Mouse (Mus musculus) liver, embryonic 11.5 days (tissue): ENCODE results near the gene Gria3. TPM values are rescaled to one million over a fixed set of nuclear protein-coding genes. Genes with fewer than 3 reads are reported as not detected.

Experiments
- ATAC-seq: fragments of 200-750 bp; cut with Nextera tagmentation; replicated peaks from 2 replicates; pipeline ENCODE4 v1.8.0; 2017; ENCODE audit warnings: moderate number of reproducible peaks, mild to moderate bottlenecking, moderate TSS enrichment, moderate library complexity; ENCODE audit not compliant: low FRiP score
- DNase-seq: peaks from one replicate; pipeline ENCODE4 v3.0.0-alpha.2; 2017; ENCODE audit warnings: low spot score
- H3K27ac ChIP-seq: fragments of 300-500 bp; sonication (generic); 2 replicates; pipeline ENCODE4 v1.5.1; 2014; ENCODE audit warnings: mild to moderate bottlenecking, low read depth, low read length, control low read depth
- H3K27me3 ChIP-seq: fragments of 300-500 bp; sonication (generic); replicated peaks from 2 replicates; pipeline ENCODE4 v1.6.1; 2014; ENCODE audit warnings: low read length, mixed read lengths; ENCODE audit not compliant: control insufficient read depth, insufficient read depth
- H3K36me3 ChIP-seq: fragments of 300-500 bp; sonication (generic); 2 replicates; pipeline ENCODE4 v1.6.1; 2014; ENCODE audit warnings: mild to moderate bottlenecking, low read length, moderate library complexity, mixed read lengths; ENCODE audit not compliant: control insufficient read depth, insufficient read depth
- H3K4me1 ChIP-seq: fragments of 300-500 bp; sonication (generic); replicated peaks from 2 replicates; pipeline ENCODE4 v1.6.1; 2014; ENCODE audit warnings: low read length, mixed read lengths; ENCODE audit not compliant: control insufficient read depth, insufficient read depth
- H3K4me2 ChIP-seq: fragments of 300-500 bp; sonication (generic); 2 replicates; pipeline ENCODE4 v1.6.1; 2014; ENCODE audit warnings: mild to moderate bottlenecking, control low read depth, moderate library complexity
- H3K4me3 ChIP-seq: fragments of 300-500 bp; sonication (generic); 2 replicates; pipeline ENCODE4 v1.5.1; 2014; ENCODE audit warnings: low read depth, low read length, control low read depth
- H3K9ac ChIP-seq: fragments of 300-500 bp; sonication (generic); 2 replicates; pipeline ENCODE4 v1.6.1; 2014; ENCODE audit warnings: low read depth, low read length, control low read depth
- H3K9me3 ChIP-seq: fragments of 300-500 bp; sonication (generic); 2 replicates; pipeline ENCODE4 v1.6.1; 2016; ENCODE audit warnings: low read length, inconsistent platforms, mixed read lengths; ENCODE audit not compliant: control insufficient read depth
- WGBS: fragments of 180-500 bp; shearing (Covaris S2); extraction: QIAGEN DNeasy Blood & Tissue Kit; methylation state at CpG from one replicate; pipeline ENCODE4 v1.1.7; 2014; 5-methylcytosine and 5-hydroxymethylcytosine counted together
- polyA plus RNA-seq: library from polyadenylated mRNA; unstranded; fragments of >200 nt; fragmentation: Nextera tagmentation; extraction: Ambion mirVana; gene quantifications from 2 replicates; pipeline ENCODE4 v1.2.1, GENCODE M21; 2014

The Gria3 gene
- polyA plus RNA-seq, 1 experiment from 2014 or later = 4.0 TPM

DNA sequence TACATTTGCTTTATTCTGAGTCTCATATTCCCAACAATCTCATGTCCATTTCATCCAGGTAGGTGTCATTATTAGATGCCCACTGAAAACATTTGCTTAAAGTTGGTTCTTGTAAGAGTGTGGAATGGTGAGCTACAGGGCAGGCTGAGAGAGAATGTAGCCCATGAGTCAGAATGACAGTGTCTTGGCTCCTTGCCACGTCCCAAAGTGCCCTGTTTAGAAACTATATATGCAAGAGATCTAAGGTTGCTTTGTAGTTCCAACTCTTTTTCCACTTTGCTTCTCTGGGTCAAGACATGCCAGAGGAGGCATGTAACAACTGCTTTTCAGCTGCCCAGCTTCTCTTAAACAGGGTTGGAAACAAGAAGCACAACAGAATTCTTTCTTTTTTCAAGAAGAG lies 9.1 kb downstream of the Gria3 start:
- no peaks in the 10 kb centered on the region for H3K4me1 ChIP-seq
- H3K9ac ChIP-seq = no peak overlapping the region
- H3K9me3 ChIP-seq = no peaks in the 10 kb centered on the region
- no peak for DNase-seq
- no peaks in the 10 kb centered on the region for H3K36me3 ChIP-seq
- WGBS = 55% methylated on average over 1 of the region's 1 CpGs
- H3K4me2 ChIP-seq = no peak overlapping the region
- no peak for ATAC-seq
- no peak overlapping the region for H3K4me3 ChIP-seq
- no peaks in the 10 kb centered on the region for H3K27me3 ChIP-seq
- H3K27ac ChIP-seq = no peak overlapping the region

DNA sequence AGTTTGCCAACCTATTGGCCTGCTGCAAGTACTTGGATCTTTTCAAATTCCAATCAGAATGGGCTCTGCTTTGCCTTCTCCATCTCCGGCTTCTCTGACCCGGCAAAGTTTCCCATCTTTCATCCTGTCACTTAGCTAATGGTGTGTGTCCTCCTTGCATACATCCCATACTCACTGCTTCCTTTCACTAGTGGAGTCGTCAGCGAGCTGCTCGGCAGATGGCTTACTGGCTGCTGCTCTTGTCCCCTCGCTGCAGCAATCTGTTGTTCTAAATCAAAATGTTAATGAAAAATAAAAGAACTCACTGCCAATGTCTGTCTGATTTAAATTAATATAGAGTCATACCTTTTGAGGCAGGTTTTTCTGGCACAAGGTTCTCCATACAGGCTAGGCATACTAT lies 25.0 kb downstream of the Gria3 start:
- Histone ChIP-seq H3K4me1 (no peaks in the 10 kb centered on the region), H3K36me3 (no peaks in the 10 kb centered on the region), H3K27me3 (no peaks in the 10 kb centered on the region), H3K4me3 (no peak overlapping the region), H3K27ac (no peak overlapping the region), H3K4me2 (no peak overlapping the region), H3K9ac (no peak overlapping the region), H3K9me3 (no peaks in the 10 kb centered on the region)
- ATAC-seq (no peak), DNase-seq (no peak)
- WGBS = 77% methylated on average over 6 of the region's 6 CpGs

DNA sequence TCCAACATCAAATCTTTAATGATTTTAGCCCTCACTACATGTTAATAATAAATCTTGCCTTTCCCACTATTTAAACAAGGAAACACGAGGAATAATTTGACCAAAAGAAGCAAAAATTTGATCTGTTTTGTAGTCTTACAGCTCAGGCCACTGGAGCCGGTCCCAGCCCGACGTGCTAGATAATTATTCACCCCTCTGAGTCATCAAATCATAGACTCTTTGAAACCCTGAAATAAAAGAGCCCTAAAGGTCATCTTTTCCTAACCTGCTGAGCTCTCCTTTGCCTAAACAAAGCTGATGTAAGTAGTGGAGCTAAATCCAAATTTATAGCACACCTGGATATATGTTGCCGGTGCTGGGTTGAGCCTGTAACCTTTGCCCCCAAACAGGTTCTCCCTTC lies 27.4 kb downstream of the Gria3 start:
- DNase-seq (no peak), ATAC-seq (no peak)
- Histone ChIP-seq H3K9ac (no peak overlapping the region), H3K4me2 (no peak overlapping the region), H3K27me3 (no peaks in the 10 kb centered on the region), H3K4me1 (no peaks in the 10 kb centered on the region), H3K4me3 (no peak overlapping the region), H3K9me3 (no peaks in the 10 kb centered on the region), H3K27ac (no peak overlapping the region), H3K36me3 (no peaks in the 10 kb centered on the region)
- 72% methylated on average over 5 of the region's 5 CpGs for WGBS

DNA sequence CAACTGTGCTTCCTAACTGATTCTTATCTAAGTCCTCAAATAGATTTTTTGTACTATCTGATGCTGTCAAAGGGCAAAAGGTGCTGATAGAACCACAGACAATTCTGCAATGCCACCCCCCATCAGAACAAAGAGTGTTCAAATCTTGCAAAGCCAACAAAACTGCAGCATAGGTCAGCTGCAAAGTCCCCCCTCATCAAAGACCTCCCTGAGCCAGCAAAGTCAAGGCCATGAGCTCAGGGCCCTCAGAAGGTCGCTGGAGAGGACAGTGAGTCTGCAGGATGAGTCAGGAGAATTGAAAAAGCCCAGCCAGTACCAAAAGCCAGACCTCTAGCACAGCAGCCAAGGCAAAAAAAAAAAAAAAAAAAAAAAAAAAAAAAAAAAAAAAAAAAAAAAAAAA lies 34.9 kb downstream of the Gria3 start:
- Histone ChIP-seq H3K9me3 (no peaks in the 10 kb centered on the region), H3K27me3 (no peaks in the 10 kb centered on the region), H3K9ac (no peak overlapping the region), H3K4me1 (no peaks in the 10 kb centered on the region), H3K4me3 (no peak overlapping the region), H3K27ac (no peak overlapping the region), H3K4me2 (no peak overlapping the region), H3K36me3 (no peaks in the 10 kb centered on the region)
- ATAC-seq (no peak), DNase-seq (no peak)
- WGBS = 23% methylated on average over 1 of the region's 1 CpGs

DNA sequence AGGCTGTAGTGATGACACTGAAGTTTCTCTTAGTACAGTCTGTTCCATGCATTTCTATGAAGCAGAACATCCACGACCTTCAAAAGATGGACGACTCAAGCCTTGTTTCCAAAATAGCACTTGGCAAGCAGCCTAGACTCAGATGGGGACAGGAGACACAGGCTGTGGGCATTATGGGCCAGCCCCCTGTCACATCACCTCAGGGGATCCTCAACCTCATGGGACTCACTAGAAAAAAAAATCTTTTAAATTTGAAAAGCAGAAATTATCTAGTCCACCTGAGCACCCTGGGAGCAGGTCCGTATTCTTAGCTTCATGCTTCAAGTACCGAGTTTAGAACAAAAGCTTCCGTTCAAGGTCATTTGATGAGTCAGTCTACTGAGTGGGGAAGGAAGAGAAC lies 38.2 kb downstream of the Gria3 start:
- DNase-seq (no peak), ATAC-seq (no peak)
- H3K9ac ChIP-seq = no peak overlapping the region
- WGBS = 85% methylated on average over 5 of the region's 5 CpGs
- H3K27me3 ChIP-seq = no peaks in the 10 kb centered on the region
- no peaks in the 10 kb centered on the region for H3K4me1 ChIP-seq
- H3K36me3 ChIP-seq = no peaks in the 10 kb centered on the region
- no peak overlapping the region for H3K4me2 ChIP-seq
- H3K4me3 ChIP-seq = no peak overlapping the region
- H3K27ac ChIP-seq = no peak overlapping the region
- no peaks in the 10 kb centered on the region for H3K9me3 ChIP-seq

DNA sequence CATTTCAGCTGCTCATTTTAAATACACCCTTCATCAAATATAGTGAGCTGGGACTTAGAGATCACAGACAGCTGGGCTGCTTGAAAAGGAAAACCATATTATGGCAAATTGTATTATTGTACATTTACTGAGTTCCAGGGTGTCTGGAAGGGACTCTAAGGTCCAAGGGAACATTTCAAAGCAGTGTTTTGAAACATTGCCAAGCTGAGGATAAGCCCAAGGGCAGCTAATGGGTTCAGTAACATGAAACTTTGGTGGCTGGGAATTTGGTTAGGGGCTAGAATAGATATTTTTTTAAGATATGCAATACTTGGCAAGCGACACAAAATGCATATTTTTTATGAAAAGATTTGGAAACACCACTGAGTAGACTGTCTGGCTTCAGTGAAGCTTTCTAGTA lies 48.2 kb downstream of the Gria3 start:
- Histone ChIP-seq H3K9ac (no peak overlapping the region), H3K27me3 (no peaks in the 10 kb centered on the region), H3K27ac (no peak overlapping the region), H3K4me3 (no peak overlapping the region), H3K4me1 (no peaks in the 10 kb centered on the region), H3K9me3 (no peaks in the 10 kb centered on the region), H3K36me3 (no peaks in the 10 kb centered on the region), H3K4me2 (no peak overlapping the region)
- 63% methylated on average over 1 of the region's 1 CpGs for WGBS
- ATAC-seq (no peak), DNase-seq (no peak)

DNA sequence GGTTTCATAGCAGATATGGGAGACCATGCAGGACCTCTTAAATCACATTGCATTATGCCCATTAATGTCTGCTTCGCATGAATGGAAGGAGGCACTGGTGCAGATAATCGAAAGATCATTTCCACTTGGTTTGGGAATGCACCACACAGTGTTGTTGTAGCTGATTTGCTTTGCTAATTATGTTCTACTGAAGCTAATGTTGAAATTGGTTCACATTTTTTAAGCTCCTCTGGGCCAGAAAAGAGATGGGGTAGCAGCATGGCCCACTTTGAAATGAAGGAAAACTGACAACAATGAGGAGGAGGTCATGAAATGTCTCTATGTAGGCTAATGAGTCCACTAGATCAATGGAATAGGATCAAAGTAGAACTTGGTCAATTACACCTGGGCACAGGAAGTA lies 76.8 kb downstream of the Gria3 start:
- Histone ChIP-seq H3K9me3 (no peaks in the 10 kb centered on the region), H3K4me2 (no peak overlapping the region), H3K36me3 (no peaks in the 10 kb centered on the region), H3K4me1 (no peaks in the 10 kb centered on the region), H3K27ac (no peak overlapping the region), H3K27me3 (no peaks in the 10 kb centered on the region), H3K9ac (no peak overlapping the region), H3K4me3 (no peak overlapping the region)
- 81% methylated on average over 2 of the region's 2 CpGs for WGBS
- DNase-seq = no peak
- ATAC-seq = no peak

DNA sequence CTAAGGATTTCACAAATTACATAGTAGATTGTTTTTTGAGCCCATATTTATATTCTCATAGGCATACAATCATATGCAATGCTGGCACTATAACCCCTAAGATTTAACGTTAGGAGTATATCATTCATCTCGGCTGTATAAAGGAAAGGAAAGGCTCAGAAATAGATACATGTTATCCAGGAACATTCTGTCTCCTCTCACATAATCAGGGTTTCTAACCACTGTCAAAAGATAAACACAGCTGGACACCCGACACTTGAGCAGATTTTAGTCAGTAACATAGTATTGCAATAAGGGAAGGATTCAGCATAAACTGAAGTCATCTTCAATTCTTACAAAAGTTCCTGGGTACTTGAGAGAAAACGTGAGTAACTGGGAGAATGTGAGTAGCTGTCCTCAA lies 95.9 kb downstream of the Gria3 start:
- no peaks in the 10 kb centered on the region for H3K9me3 ChIP-seq
- ATAC-seq (no peak), DNase-seq (no peak)

DNA sequence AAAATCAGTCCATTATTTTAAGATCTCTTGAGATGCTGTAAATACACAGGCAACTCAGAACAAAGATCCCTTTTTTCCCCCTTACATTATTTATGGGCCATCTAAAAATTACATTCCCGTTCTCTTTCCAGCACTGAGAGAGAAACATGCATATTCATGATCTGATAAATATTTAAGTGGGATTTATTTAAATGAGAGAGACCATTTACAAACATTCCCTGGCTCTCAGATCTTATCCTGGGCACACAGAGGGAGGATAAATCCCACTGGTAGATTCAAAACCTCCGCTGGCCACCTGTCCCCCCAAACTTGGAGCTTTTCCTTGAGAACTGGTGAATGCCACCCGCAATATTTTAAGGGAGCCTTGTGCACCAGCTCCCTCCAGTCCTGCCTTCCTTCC lies 104.7 kb downstream of the Gria3 start:
- Histone ChIP-seq H3K4me3 (no peak overlapping the region), H3K9me3 (no peaks in the 10 kb centered on the region), H3K36me3 (no peaks in the 10 kb centered on the region), H3K4me1 (no peaks in the 10 kb centered on the region), H3K27ac (no peak overlapping the region), H3K9ac (no peak overlapping the region), H3K27me3 (no peaks in the 10 kb centered on the region), H3K4me2 (no peak overlapping the region)
- 73% methylated on average over 3 of the region's 3 CpGs for WGBS
- ATAC-seq = no peak
- DNase-seq = no peak

More for the DNA sequence above, 95.9 kb downstream of the Gria3 start:
- H3K9ac ChIP-seq = no peak overlapping the region
- H3K4me2 ChIP-seq = no peak overlapping the region
- no peak overlapping the region for H3K4me3 ChIP-seq
- H3K27me3 ChIP-seq = no peaks in the 10 kb centered on the region
- H3K36me3 ChIP-seq = no peaks in the 10 kb centered on the region
- no peak overlapping the region for H3K27ac ChIP-seq
- H3K4me1 ChIP-seq = no peaks in the 10 kb centered on the region
- 78% methylated on average over 4 of the region's 4 CpGs for WGBS
